Mouse (Mus musculus): ENCODE results near the gene Tmem43. TPM values are rescaled to one million over a fixed set of nuclear protein-coding genes. Genes with fewer than 3 reads are reported as not detected.

The Tmem43 gene
- polyA plus RNA-seq, 1 experiment, result 68.1 TPM

DNA sequence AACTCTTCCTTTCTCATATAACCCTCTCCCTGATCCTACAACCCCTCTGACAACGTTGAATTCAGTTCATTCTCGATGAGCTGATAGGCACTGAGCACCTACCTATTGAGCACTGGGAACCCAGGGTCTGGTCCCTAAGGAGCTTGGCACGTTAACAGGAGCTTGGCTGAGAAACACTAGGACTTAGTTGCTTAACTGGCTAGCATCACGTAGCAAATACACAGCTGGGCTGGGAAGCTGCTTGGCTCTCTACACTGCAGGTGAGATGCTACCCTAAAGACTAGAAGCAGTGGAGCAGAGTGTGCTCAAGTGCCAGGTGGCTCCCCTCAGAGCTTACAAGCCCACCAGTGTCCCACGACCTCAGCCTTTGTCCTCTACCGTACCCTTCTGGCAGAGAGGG lies 59.2 kb downstream of the Tmem43 start:
- no peak overlapping the region for H3ac ChIP-seq (ENCODE audit: control insufficient read depth, insufficient read length, low read depth)
- H3K79me2 ChIP-seq (ENCODE audit: control insufficient read depth, insufficient read depth), result no peaks in the 10 kb centered on the region
- TF ChIP-seq USF1 (IDR thresholded peaks at IDR 0.05; ENCODE audit: low read depth) (no peak), MAX (IDR thresholded peaks at IDR 0.05) (no peak), CTCF (IDR thresholded peaks at IDR 0.05; ENCODE audit: control insufficient read depth, insufficient read depth, insufficient read length) (no peak), MYOG (IDR thresholded peaks at IDR 0.05; ENCODE audit: control insufficient read depth, extremely low read depth, insufficient read length) (no peak), FOSL1 (IDR thresholded peaks at IDR 0.05; ENCODE audit: insufficient read depth, low read length, poor library complexity, severe bottlenecking) (no peak), CEBPB (IDR thresholded peaks at IDR 0.05; ENCODE audit: low read depth) (no peak), MYOD1 (IDR thresholded peaks at IDR 0.05; ENCODE audit: control insufficient read depth, insufficient read length, low read depth) (no peak)

DNA sequence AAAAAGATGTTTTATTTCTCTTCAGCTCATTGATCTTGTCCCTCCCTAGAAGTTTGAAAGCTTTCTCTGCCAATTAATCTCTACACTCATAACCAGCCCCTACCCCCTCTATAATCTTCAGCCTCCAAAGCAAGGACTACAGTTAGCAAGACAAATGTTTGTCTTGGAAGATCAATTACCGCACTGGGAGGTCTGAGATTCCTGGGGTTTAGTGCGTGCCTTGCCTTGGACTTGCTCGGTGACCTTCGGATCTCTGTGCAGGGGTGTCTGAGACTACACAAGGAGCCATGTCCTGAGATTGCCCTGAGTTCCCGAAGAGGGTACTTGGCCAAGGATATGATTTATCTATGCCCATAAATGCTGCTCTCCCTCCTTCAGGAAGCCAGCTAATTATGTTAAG lies 59.9 kb downstream of the Tmem43 start:
- no peaks in the 10 kb centered on the region for H3K27me3 ChIP-seq (ENCODE audit: control insufficient read depth, insufficient read depth, insufficient read length)
- H3ac ChIP-seq (ENCODE audit: control insufficient read depth, insufficient read length, low read depth), result no peak overlapping the region
- no peak overlapping the region for H3K4me3 ChIP-seq (ENCODE audit: insufficient read depth, poor library complexity, severe bottlenecking)
- TF ChIP-seq MYOG (IDR thresholded peaks at IDR 0.05; ENCODE audit: control insufficient read depth, extremely low read depth, insufficient read length), result no peak
- no peak for TF ChIP-seq USF1 (IDR thresholded peaks at IDR 0.05; ENCODE audit: low read depth)
- TF ChIP-seq FOSL1 (IDR thresholded peaks at IDR 0.05; ENCODE audit: insufficient read depth, low read length, poor library complexity, severe bottlenecking), result no peak
- no peak for TF ChIP-seq MAX (IDR thresholded peaks at IDR 0.05)
- TF ChIP-seq CTCF (IDR thresholded peaks at IDR 0.05; ENCODE audit: control insufficient read depth, insufficient read depth, insufficient read length), result no peak
- TF ChIP-seq MYOD1 (IDR thresholded peaks at IDR 0.05; ENCODE audit: control insufficient read depth, insufficient read length, low read depth), result no peak
- TF ChIP-seq CEBPB (IDR thresholded peaks at IDR 0.05; ENCODE audit: low read depth), result no peak
- no peaks in the 10 kb centered on the region for H3K36me3 ChIP-seq (ENCODE audit: control insufficient read depth, insufficient read depth)
- no peaks in the 10 kb centered on the region for H3K79me2 ChIP-seq (ENCODE audit: control insufficient read depth, insufficient read depth)
- H3K79me3 ChIP-seq (ENCODE audit: low read depth), result no peaks in the 10 kb centered on the region

More for the DNA sequence above, 59.2 kb downstream of the Tmem43 start:
- Histone ChIP-seq H3K27me3 (ENCODE audit: control insufficient read depth, insufficient read depth, insufficient read length) (no peaks in the 10 kb centered on the region), H3K79me3 (ENCODE audit: low read depth) (no peaks in the 10 kb centered on the region), H3K36me3 (ENCODE audit: control insufficient read depth, insufficient read depth) (no peaks in the 10 kb centered on the region), H3K4me3 (ENCODE audit: insufficient read depth, poor library complexity, severe bottlenecking) (no peak overlapping the region)

DNA sequence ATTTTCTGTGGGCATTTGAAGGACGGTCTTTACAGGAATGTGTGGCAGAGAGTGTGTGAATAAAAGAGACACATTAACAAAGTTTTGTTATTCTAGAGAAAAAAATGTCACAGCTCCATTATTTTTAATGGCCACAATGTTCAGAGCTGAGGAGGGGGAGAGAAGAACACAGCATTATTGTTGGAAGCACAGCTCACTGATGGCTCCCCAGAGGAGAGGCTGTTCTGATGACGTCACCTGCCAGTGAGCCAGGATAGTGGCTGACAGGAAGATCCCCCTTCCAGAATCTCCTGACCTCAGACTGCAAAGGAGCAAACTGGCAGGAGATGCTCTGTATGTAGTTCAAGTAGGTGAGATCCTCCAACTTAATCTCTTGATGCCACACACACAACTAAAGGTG lies 60.3 kb downstream of the Tmem43 start:
- TF ChIP-seq CEBPB (IDR thresholded peaks at IDR 0.05; ENCODE audit: low read depth) (no peak), CTCF (IDR thresholded peaks at IDR 0.05; ENCODE audit: control insufficient read depth, insufficient read depth, insufficient read length) (no peak), MYOD1 (IDR thresholded peaks at IDR 0.05; ENCODE audit: control insufficient read depth, insufficient read length, low read depth) (no peak), MAX (IDR thresholded peaks at IDR 0.05) (no peak), MYOG (IDR thresholded peaks at IDR 0.05; ENCODE audit: control insufficient read depth, extremely low read depth, insufficient read length) (no peak), USF1 (IDR thresholded peaks at IDR 0.05; ENCODE audit: low read depth) (no peak), FOSL1 (IDR thresholded peaks at IDR 0.05; ENCODE audit: insufficient read depth, low read length, poor library complexity, severe bottlenecking) (no peak)
- H3K79me2 ChIP-seq (ENCODE audit: control insufficient read depth, insufficient read depth), result no peaks in the 10 kb centered on the region
- H3ac ChIP-seq (ENCODE audit: control insufficient read depth, insufficient read length, low read depth), result no peak overlapping the region
- no peak overlapping the region for H3K4me3 ChIP-seq (ENCODE audit: insufficient read depth, poor library complexity, severe bottlenecking)
- H3K27me3 ChIP-seq (ENCODE audit: control insufficient read depth, insufficient read depth, insufficient read length), result no peaks in the 10 kb centered on the region
- no peaks in the 10 kb centered on the region for H3K36me3 ChIP-seq (ENCODE audit: control insufficient read depth, insufficient read depth)
- no peaks in the 10 kb centered on the region for H3K79me3 ChIP-seq (ENCODE audit: low read depth)

DNA sequence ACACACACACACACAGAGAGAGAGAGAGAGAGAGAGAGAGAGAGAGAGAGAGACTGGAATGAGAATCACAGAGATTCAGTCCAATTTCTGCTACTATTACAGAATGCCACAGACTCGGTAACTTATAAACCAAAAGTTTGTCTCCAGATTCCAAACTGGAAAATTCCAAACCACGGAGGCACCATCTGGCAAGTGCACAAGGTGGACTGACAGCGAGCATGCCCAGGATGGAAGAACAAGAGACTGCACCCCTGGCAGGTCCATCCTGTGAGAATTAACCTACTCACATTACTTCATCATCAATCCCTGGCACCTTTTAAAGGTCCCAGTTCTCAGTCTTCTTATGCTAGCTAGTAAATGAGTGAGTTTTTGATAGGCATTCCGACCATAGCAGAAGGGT lies 60.8 kb downstream of the Tmem43 start:
- Histone ChIP-seq H3ac (ENCODE audit: control insufficient read depth, insufficient read length, low read depth) (no peak overlapping the region), H3K36me3 (ENCODE audit: control insufficient read depth, insufficient read depth) (no peaks in the 10 kb centered on the region), H3K79me3 (ENCODE audit: low read depth) (no peaks in the 10 kb centered on the region), H3K79me2 (ENCODE audit: control insufficient read depth, insufficient read depth) (no peaks in the 10 kb centered on the region), H3K4me3 (ENCODE audit: insufficient read depth, poor library complexity, severe bottlenecking) (no peak overlapping the region), H3K27me3 (ENCODE audit: control insufficient read depth, insufficient read depth, insufficient read length) (no peaks in the 10 kb centered on the region)
- TF ChIP-seq CTCF (IDR thresholded peaks at IDR 0.05; ENCODE audit: control insufficient read depth, insufficient read depth, insufficient read length), result no peak
- TF ChIP-seq CEBPB (IDR thresholded peaks at IDR 0.05; ENCODE audit: low read depth), result no peak
- no peak for TF ChIP-seq MAX (IDR thresholded peaks at IDR 0.05)
- TF ChIP-seq MYOD1 (IDR thresholded peaks at IDR 0.05; ENCODE audit: control insufficient read depth, insufficient read length, low read depth), result no peak

DNA sequence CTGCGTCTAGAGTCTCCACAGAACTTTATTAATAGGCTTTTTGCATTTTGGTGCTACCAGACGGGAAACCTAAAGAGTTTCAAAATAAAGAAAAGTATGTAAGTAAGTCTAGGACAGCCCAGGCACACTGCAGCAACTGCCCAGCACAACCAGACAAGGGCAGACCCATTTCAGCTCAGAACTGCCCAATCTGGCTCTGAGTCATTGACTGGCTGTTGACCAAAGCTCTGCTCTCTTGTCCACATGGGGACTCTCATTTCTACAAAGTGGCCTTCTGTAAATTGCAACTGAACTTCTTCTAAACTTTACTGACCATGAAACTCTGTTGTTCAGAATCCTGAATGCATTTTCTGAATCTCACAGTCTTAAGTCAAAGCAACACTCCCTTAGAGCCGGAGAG lies 61.7 kb downstream of the Tmem43 start:
- TF ChIP-seq CTCF (IDR thresholded peaks at IDR 0.05; ENCODE audit: control insufficient read depth, insufficient read depth, insufficient read length), result no peak
- TF ChIP-seq MYOG (IDR thresholded peaks at IDR 0.05; ENCODE audit: control insufficient read depth, extremely low read depth, insufficient read length), result no peak
- TF ChIP-seq CEBPB (IDR thresholded peaks at IDR 0.05; ENCODE audit: low read depth), result no peak
- no peak for TF ChIP-seq MAX (IDR thresholded peaks at IDR 0.05)
- TF ChIP-seq USF1 (IDR thresholded peaks at IDR 0.05; ENCODE audit: low read depth), result no peak
- no peak for TF ChIP-seq MYOD1 (IDR thresholded peaks at IDR 0.05; ENCODE audit: control insufficient read depth, insufficient read length, low read depth)
- TF ChIP-seq FOSL1 (IDR thresholded peaks at IDR 0.05; ENCODE audit: insufficient read depth, low read length, poor library complexity, severe bottlenecking), result no peak
- no peaks in the 10 kb centered on the region for H3K36me3 ChIP-seq (ENCODE audit: control insufficient read depth, insufficient read depth)
- no peak overlapping the region for H3K4me3 ChIP-seq (ENCODE audit: insufficient read depth, poor library complexity, severe bottlenecking)
- H3K79me3 ChIP-seq (ENCODE audit: low read depth), result no peaks in the 10 kb centered on the region
- H3K27me3 ChIP-seq (ENCODE audit: control insufficient read depth, insufficient read depth, insufficient read length), result no peaks in the 10 kb centered on the region
- no peaks in the 10 kb centered on the region for H3K79me2 ChIP-seq (ENCODE audit: control insufficient read depth, insufficient read depth)
- H3ac ChIP-seq (ENCODE audit: control insufficient read depth, insufficient read length, low read depth), result no peak overlapping the region

All from C2C12 (cell line).